Mouse (Mus musculus): ENCODE results near the gene Mgat3. TPM values are rescaled to one million over a fixed set of nuclear protein-coding genes. Genes with fewer than 3 reads are reported as not detected.

Gene Mgat3
- polyA plus RNA-seq, 1 experiment from 2014 or later, result 5.8 TPM

DNA sequence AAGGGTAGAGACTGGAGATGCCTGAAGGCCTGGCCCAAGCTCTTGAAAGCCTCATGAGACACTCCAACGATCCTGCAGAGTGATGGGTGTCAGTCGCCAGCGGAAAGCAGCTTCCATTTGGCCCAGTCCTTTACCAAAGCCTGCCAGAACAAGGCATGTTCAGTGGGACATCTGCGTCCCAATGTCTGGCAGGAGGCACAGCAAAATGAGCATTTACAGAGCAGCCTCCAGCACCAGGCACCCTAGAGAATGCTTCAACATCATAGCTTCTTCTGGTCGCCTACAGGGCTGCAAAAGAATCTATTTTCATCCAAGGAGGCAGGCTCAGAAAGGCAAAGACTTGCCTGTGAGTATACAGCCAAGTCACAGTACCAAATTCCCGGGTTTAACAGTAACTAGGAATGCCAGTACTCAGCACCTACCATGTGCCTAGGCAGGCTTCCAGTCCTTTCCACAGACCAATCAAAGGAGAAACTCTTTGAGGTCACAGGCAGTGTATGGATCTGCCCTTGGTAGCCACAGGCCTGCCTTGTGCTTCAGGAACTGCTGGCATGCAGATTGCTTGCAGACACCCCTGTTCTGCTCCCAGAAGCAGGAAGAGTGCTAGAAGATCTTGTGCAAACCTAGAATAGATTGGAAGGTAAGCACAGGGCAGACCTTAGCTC, 28.7 kb downstream of the Mgat3 start:
- no peak overlapping the region for H3K4me3 ChIP-seq (ENCODE audit: low read depth, low read length)
- no peak for ATAC-seq (ENCODE audit: low FRiP score, low TSS enrichment)
- H3K4me2 ChIP-seq (replicated peaks; ENCODE audit: low read depth), result no peak overlapping the region

DNA sequence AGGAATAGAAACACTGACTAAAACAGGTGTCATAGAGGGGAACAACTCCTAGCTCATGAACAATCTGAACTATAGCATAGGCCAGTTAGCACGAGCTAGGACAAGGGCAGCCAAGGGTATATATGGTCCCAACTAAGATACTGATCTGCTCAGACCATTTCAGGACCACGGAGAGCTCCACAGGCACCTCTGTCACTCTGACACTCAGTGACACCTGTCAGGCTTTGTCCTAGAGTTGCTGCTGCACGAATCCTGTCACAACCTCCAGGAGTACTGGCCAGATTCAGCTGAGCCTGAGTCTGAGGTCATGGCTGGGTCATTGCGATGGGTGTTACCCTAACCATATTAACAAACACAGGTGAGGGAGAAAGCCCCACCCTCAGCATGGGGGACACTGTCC, 29.9 kb downstream of the Mgat3 start:
- Histone ChIP-seq H3K4me3 (ENCODE audit: low read depth, low read length) (no peak overlapping the region), H3K9me3 (ENCODE audit: control insufficient read depth, low read length) (no peaks in the 10 kb centered on the region), H3K4me2 (replicated peaks; ENCODE audit: low read depth) (no peak overlapping the region), H3K4me1 (replicated peaks; ENCODE audit: control insufficient read depth, insufficient read depth) (no peaks in the 10 kb centered on the region), H3K27me3 (ENCODE audit: control insufficient read depth, insufficient read depth, low read length) (no peaks in the 10 kb centered on the region), H3K27ac (replicated peaks) (no peak overlapping the region), H3K36me3 (ENCODE audit: control insufficient read depth, insufficient read depth, low read length) (peaks cover 2% of the 10 kb centered on the region; the same call in 1 of the 2 replicates), H3K9ac (ENCODE audit: low read length) (no peak overlapping the region)
- WGBS, result 27% methylated on average over 4 of the region's 4 CpGs
- ATAC-seq (ENCODE audit: low FRiP score, low TSS enrichment) (peak; percentile 34; the same call in 1 of the 2 replicates), DNase-seq (ENCODE audit: low spot score) (peak; percentile 37)
- no peak for TF ChIP-seq CTCF (IDR thresholded peaks at IDR 0.05; ENCODE audit: low read depth)

More for the DNA sequence above, 28.7 kb downstream of the Mgat3 start:
- DNase-seq (ENCODE audit: low spot score), result no peak
- Histone ChIP-seq H3K9me3 (ENCODE audit: control insufficient read depth, low read length) (no peaks in the 10 kb centered on the region), H3K4me1 (replicated peaks; ENCODE audit: control insufficient read depth, insufficient read depth) (no peaks in the 10 kb centered on the region), H3K36me3 (ENCODE audit: control insufficient read depth, insufficient read depth, low read length) (peaks cover 5% of the 10 kb centered on the region; the same call in 1 of the 2 replicates), H3K27me3 (ENCODE audit: control insufficient read depth, insufficient read depth, low read length) (no peaks in the 10 kb centered on the region), H3K9ac (ENCODE audit: low read length) (no peak overlapping the region), H3K27ac (replicated peaks) (no peak overlapping the region)
- no peak for TF ChIP-seq EP300 (optimal IDR thresholded peaks at IDR 0.05)
- no peak for TF ChIP-seq CTCF (IDR thresholded peaks at IDR 0.05; ENCODE audit: low read depth)
- WGBS, result 87% methylated on average over 6 of the region's 6 CpGs

DNA sequence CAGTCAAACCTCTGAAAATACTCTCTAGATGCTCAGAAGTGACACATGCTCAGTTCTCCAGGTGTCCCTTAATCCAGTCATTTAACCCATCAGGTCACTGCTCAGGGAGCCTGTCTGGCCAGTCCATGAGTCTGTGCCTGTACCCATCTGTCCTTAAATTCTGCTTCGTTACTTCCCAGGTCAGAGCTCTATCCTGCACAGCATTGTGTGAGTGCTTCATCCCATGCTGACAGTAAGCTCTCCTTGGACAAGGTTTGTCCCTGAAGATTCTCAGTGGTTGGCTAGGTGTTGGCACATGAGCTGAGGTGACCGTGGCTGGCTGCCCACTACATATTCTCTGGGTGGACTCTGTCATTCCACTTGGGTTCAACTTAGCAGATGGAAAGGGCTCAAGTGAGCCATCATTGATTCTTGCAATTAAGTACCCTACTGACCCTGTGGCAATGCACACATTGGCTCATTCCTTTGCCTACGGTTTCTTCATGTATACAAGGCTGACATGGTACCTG, 32.6 kb downstream of the Mgat3 start:
- H3K4me1 ChIP-seq (replicated peaks; ENCODE audit: control insufficient read depth, insufficient read depth), result no peaks in the 10 kb centered on the region
- H3K4me2 ChIP-seq (replicated peaks; ENCODE audit: low read depth), result no peak overlapping the region
- H3K27ac ChIP-seq (replicated peaks), result no peak overlapping the region
- H3K9ac ChIP-seq (ENCODE audit: low read length), result no peak overlapping the region
- H3K9me3 ChIP-seq (ENCODE audit: control insufficient read depth, low read length), result no peaks in the 10 kb centered on the region
- H3K36me3 ChIP-seq (ENCODE audit: control insufficient read depth, insufficient read depth, low read length), result peaks cover 2% of the 10 kb centered on the region; the same call in 1 of the 2 replicates
- DNase-seq (ENCODE audit: low spot score) (no peak), ATAC-seq (ENCODE audit: low FRiP score, low TSS enrichment) (no peak)
- no peak overlapping the region for H3K4me3 ChIP-seq (ENCODE audit: low read depth, low read length)
- TF ChIP-seq EP300 (optimal IDR thresholded peaks at IDR 0.05) (no peak), CTCF (IDR thresholded peaks at IDR 0.05; ENCODE audit: low read depth) (no peak)
- H3K27me3 ChIP-seq (ENCODE audit: control insufficient read depth, insufficient read depth, low read length), result no peaks in the 10 kb centered on the region
- 82% methylated on average over 3 of the region's 3 CpGs for WGBS

DNA sequence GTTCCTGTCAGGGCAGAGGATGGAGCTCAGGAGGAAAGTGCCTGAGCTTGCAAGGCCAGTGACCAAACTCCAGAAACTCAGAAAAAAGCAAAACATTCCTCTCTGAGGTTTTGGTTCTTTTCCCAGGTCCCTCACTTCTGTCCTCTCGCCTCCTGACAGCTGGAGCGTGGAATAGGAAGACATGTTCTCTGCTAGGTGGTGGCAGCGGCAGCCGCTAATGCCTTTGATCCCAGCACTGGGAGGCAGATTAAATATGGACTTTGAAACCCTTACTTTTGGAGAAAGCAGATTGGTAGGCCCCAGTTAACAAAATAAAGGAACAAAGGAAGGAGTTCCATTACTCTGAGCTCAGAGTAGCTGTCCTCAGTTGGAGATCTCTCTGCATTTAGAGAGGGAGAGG, 34.9 kb downstream of the Mgat3 start:
- 24% methylated on average over 4 of the region's 4 CpGs for WGBS
- H3K9me3 ChIP-seq (ENCODE audit: control insufficient read depth, low read length), result no peaks in the 10 kb centered on the region
- H3K27ac ChIP-seq (replicated peaks), result 0 out of 2 replicates have a peak overlapping the region, but pooled peaks have one; percentile 9
- no peak overlapping the region for H3K4me3 ChIP-seq (ENCODE audit: low read depth, low read length)
- H3K4me2 ChIP-seq (replicated peaks; ENCODE audit: low read depth), result no peak overlapping the region
- peak; percentile 42 for DNase-seq (ENCODE audit: low spot score)
- TF ChIP-seq EP300 (optimal IDR thresholded peaks at IDR 0.05) (no peak), CTCF (IDR thresholded peaks at IDR 0.05; ENCODE audit: low read depth) (no peak)
- peaks cover 2% of the 10 kb centered on the region; the same call in 1 of the 2 replicates for H3K36me3 ChIP-seq (ENCODE audit: control insufficient read depth, insufficient read depth, low read length)
- no peaks in the 10 kb centered on the region for H3K4me1 ChIP-seq (replicated peaks; ENCODE audit: control insufficient read depth, insufficient read depth)
- no peaks in the 10 kb centered on the region for H3K27me3 ChIP-seq (ENCODE audit: control insufficient read depth, insufficient read depth, low read length)
- no peak for ATAC-seq (ENCODE audit: low FRiP score, low TSS enrichment)
- H3K9ac ChIP-seq (ENCODE audit: low read length), result no peak overlapping the region

DNA sequence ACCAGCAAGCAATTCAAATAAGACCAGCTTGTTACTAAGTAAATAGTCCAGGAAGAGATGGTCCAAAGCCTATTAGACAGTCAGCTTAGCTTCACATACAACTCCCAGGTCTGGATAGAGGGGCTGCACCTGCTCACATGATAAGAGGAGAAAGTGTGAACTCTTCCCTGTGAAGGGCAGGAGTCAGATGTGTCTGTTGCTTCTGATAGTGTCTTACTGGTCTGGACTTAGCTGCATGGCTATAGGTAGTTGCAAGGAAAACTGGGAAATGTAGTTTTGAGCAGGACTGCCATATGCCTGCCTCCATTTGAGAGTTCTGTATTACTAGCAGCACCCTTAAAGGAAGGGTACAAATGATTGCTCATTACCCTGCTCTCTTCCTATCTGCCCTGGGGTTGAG, 40.2 kb downstream of the Mgat3 start:
- ATAC-seq (ENCODE audit: low FRiP score, low TSS enrichment) (no peak), DNase-seq (ENCODE audit: low spot score) (no peak)
- Histone ChIP-seq H3K27me3 (ENCODE audit: control insufficient read depth, insufficient read depth, low read length) (no peaks in the 10 kb centered on the region), H3K9ac (ENCODE audit: low read length) (no peak overlapping the region), H3K4me3 (ENCODE audit: low read depth, low read length) (no peak overlapping the region), H3K9me3 (ENCODE audit: control insufficient read depth, low read length) (no peaks in the 10 kb centered on the region), H3K4me1 (replicated peaks; ENCODE audit: control insufficient read depth, insufficient read depth) (no peaks in the 10 kb centered on the region), H3K4me2 (replicated peaks; ENCODE audit: low read depth) (no peak overlapping the region), H3K27ac (replicated peaks) (no peak overlapping the region), H3K36me3 (ENCODE audit: control insufficient read depth, insufficient read depth, low read length) (no peaks in the 10 kb centered on the region; the same call in 1 of the 2 replicates)
- no peak for TF ChIP-seq CTCF (IDR thresholded peaks at IDR 0.05; ENCODE audit: low read depth)
- no peak for TF ChIP-seq EP300 (optimal IDR thresholded peaks at IDR 0.05)
